Mouse (Mus musculus): ENCODE results near the gene Fam193b. TPM values are rescaled to one million over a fixed set of nuclear protein-coding genes. Genes with fewer than 3 reads are reported as not detected.

The Fam193b gene
- polyA plus RNA-seq (2015; fragmentation: Nextera tagmentation; extraction: Ambion mirVana): 7.5 and 11.0 TPM in 2 replicates

GRCm38 (mm10) chr13:55571027-55571751 lies at the start of gene Fam193b:
Gene Fam193b (minus strand): TSS chr13:55571120.
- Histone ChIP-seq H3K36me3 (replicated peaks) (no peaks in the 10 kb centered on the region), H3K4me3 (replicated peaks) (peak within 1 kb of the TSS; percentile 93), H3K4me2 (peak within 1 kb of the TSS; percentile 92), H3K27me3 (no peaks in the 10 kb centered on the region), H3K27ac (replicated peaks) (peak within 1 kb of the TSS; percentile 91), H3K9ac (peak within 1 kb of the TSS; percentile 94), H3K4me1 (replicated peaks) (peaks cover 25% of the 10 kb centered on the region), H3K9me3 (replicated peaks) (no peaks in the 10 kb centered on the region)
- 2% methylated on average over 47 of the region's 47 CpGs for WGBS (ENCODE audit: insufficient replicate concordance)
- peak; percentile 93 for ATAC-seq (ENCODE audit: insufficient read depth)

- Histone ChIP-seq H3K27ac (replicated peaks) (no peak overlapping the region), H3K4me3 (replicated peaks) (no peak overlapping the region), H3K4me1 (replicated peaks) (peaks cover 24% of the 10 kb centered on the region), H3K27me3 (no peaks in the 10 kb centered on the region), H3K4me2 (no peak overlapping the region), H3K36me3 (replicated peaks) (peaks cover 6% of the 10 kb centered on the region; the same call in 1 of the 2 replicates), H3K9ac (no peak overlapping the region), H3K9me3 (replicated peaks) (no peaks in the 10 kb centered on the region)
- WGBS (ENCODE audit: insufficient replicate concordance): 76% methylated on average over 2 of the region's 2 CpGs
- no peak for ATAC-seq (ENCODE audit: insufficient read depth)
These were observed 49.4 kb upstream of the Fam193b start for GRCm38 (mm10) chr13:55620275-55620674.

- Histone ChIP-seq H3K9ac (no peak overlapping the region), H3K4me2 (no peak overlapping the region), H3K4me3 (replicated peaks) (no peak overlapping the region), H3K27ac (replicated peaks) (no peak overlapping the region), H3K4me1 (replicated peaks) (peaks cover 18% of the 10 kb centered on the region), H3K9me3 (replicated peaks) (no peaks in the 10 kb centered on the region), H3K36me3 (replicated peaks) (no peaks in the 10 kb centered on the region), H3K27me3 (no peaks in the 10 kb centered on the region)
- 63% methylated on average over 4 of the region's 4 CpGs for WGBS (ENCODE audit: insufficient replicate concordance)
- ATAC-seq (ENCODE audit: insufficient read depth): no peak
These were observed 48.4 kb upstream of the Fam193b start for GRCm38 (mm10) chr13:55619328-55619727.

- H3K27me3 ChIP-seq: no peaks in the 10 kb centered on the region
These were observed 42.6 kb upstream of the Fam193b start for GRCm38 (mm10) chr13:55613471-55613870.

GRCm38 (mm10) chr13:55611996-55612395 lies 41.1 kb upstream of the Fam193b start:
- H3K4me1 ChIP-seq (replicated peaks): peaks cover 3% of the 10 kb centered on the region; the same call in 1 of the 2 replicates
- no peak for ATAC-seq (ENCODE audit: insufficient read depth)
- no peak overlapping the region for H3K4me2 ChIP-seq
- H3K27me3 ChIP-seq: no peaks in the 10 kb centered on the region
- H3K9ac ChIP-seq: no peak overlapping the region
- H3K36me3 ChIP-seq (replicated peaks): peaks cover 19% of the 10 kb centered on the region; the same call in 1 of the 2 replicates
- no peak overlapping the region for H3K27ac ChIP-seq (replicated peaks)
- no peak overlapping the region for H3K4me3 ChIP-seq (replicated peaks)
- H3K9me3 ChIP-seq (replicated peaks): no peaks in the 10 kb centered on the region
- WGBS (ENCODE audit: insufficient replicate concordance): 78% methylated on average over 7 of the region's 7 CpGs

More at GRCm38 (mm10) chr13:55613471-55613870, 42.6 kb upstream of the Fam193b start:
- 45% methylated on average over 5 of the region's 5 CpGs for whole genome bisulfite sequencing (ENCODE audit: insufficient replicate concordance)
- Histone ChIP-seq H3K4me2 (no peak overlapping the region), H3K36me3 (replicated peaks) (peaks cover 9% of the 10 kb centered on the region; the same call in 1 of the 2 replicates), H3K4me1 (replicated peaks) (no peaks in the 10 kb centered on the region), H3K4me3 (replicated peaks) (no peak overlapping the region), H3K27ac (replicated peaks) (no peak overlapping the region), H3K9me3 (replicated peaks) (no peaks in the 10 kb centered on the region), H3K9ac (no peak overlapping the region)
- ATAC-seq (ENCODE audit: insufficient read depth): no peak

GRCm38 (mm10) chr13:55607624-55608006 lies 36.7 kb upstream of the Fam193b start:
- H3K4me2 ChIP-seq: no peak overlapping the region
- H3K9ac ChIP-seq: no peak overlapping the region
- H3K27ac ChIP-seq (replicated peaks): no peak overlapping the region
- H3K4me3 ChIP-seq (replicated peaks): no peak overlapping the region
- no peaks in the 10 kb centered on the region for H3K27me3 ChIP-seq
- WGBS (ENCODE audit: insufficient replicate concordance): 83% methylated on average over 2 of the region's 2 CpGs
- peaks cover 3% of the 10 kb centered on the region; the same call in 1 of the 2 replicates for H3K4me1 ChIP-seq (replicated peaks)
- peaks cover 26% of the 10 kb centered on the region; the same call in 1 of the 2 replicates for H3K36me3 ChIP-seq (replicated peaks)
- no peaks in the 10 kb centered on the region for H3K9me3 ChIP-seq (replicated peaks)
- ATAC-seq (ENCODE audit: insufficient read depth): no peak

GRCm38 (mm10) chr13:55606899-55607623 lies 36.1 kb upstream of the Fam193b start:
- H3K4me1 ChIP-seq (replicated peaks): peaks cover 3% of the 10 kb centered on the region; the same call in 1 of the 2 replicates
- ATAC-seq (ENCODE audit: insufficient read depth): no peak

GRCm38 (mm10) chr13:55604606-55605005 lies 33.7 kb upstream of the Fam193b start:
- H3K9me3 ChIP-seq (replicated peaks): no peaks in the 10 kb centered on the region
- peaks cover 25% of the 10 kb centered on the region; the same call in 1 of the 2 replicates for H3K36me3 ChIP-seq (replicated peaks)

More at GRCm38 (mm10) chr13:55606899-55607623, 36.1 kb upstream of the Fam193b start:
- Histone ChIP-seq H3K4me3 (replicated peaks) (no peak overlapping the region), H3K27me3 (no peaks in the 10 kb centered on the region), H3K9ac (no peak overlapping the region), H3K9me3 (replicated peaks) (no peaks in the 10 kb centered on the region), H3K36me3 (replicated peaks) (peaks cover 26% of the 10 kb centered on the region; the same call in 1 of the 2 replicates), H3K4me2 (no peak overlapping the region), H3K27ac (replicated peaks) (no peak overlapping the region)
- WGBS (ENCODE audit: insufficient replicate concordance): 54% methylated on average over 10 of the region's 10 CpGs

GRCm38 (mm10) chr13:55601611-55602010 lies 30.7 kb upstream of the Fam193b start:
- Histone ChIP-seq H3K27me3 (no peaks in the 10 kb centered on the region), H3K27ac (replicated peaks) (no peak overlapping the region), H3K9ac (no peak overlapping the region), H3K4me3 (replicated peaks) (no peak overlapping the region), H3K4me1 (replicated peaks) (peaks cover 24% of the 10 kb centered on the region), H3K36me3 (replicated peaks) (peaks cover 19% of the 10 kb centered on the region), H3K4me2 (peak overlapping the region; percentile 91), H3K9me3 (replicated peaks) (no peaks in the 10 kb centered on the region)
- no peak for ATAC-seq (ENCODE audit: insufficient read depth)
- WGBS (ENCODE audit: insufficient replicate concordance): 1% methylated on average over 3 of the region's 3 CpGs

More at GRCm38 (mm10) chr13:55604606-55605005, 33.7 kb upstream of the Fam193b start:
- H3K4me1 ChIP-seq (replicated peaks): peaks cover 21% of the 10 kb centered on the region
- H3K4me2 ChIP-seq: no peak overlapping the region
- no peak for ATAC-seq (ENCODE audit: insufficient read depth)
- H3K27me3 ChIP-seq: no peaks in the 10 kb centered on the region
- no peak overlapping the region for H3K27ac ChIP-seq (replicated peaks)
- no peak overlapping the region for H3K4me3 ChIP-seq (replicated peaks)
- no peak overlapping the region for H3K9ac ChIP-seq
- 76% methylated on average over 3 of the region's 3 CpGs for WGBS (ENCODE audit: insufficient replicate concordance)

GRCm38 (mm10) chr13:55600657-55601056 lies 29.7 kb upstream of the Fam193b start:
- H3K9me3 ChIP-seq (replicated peaks): no peaks in the 10 kb centered on the region
- H3K4me3 ChIP-seq (replicated peaks): peak overlapping the region; percentile 70
- H3K4me1 ChIP-seq (replicated peaks): peaks cover 24% of the 10 kb centered on the region
- no peaks in the 10 kb centered on the region for H3K27me3 ChIP-seq
- H3K4me2 ChIP-seq: peak overlapping the region; percentile 91
- 3% methylated on average over 9 of the region's 9 CpGs for WGBS (ENCODE audit: insufficient replicate concordance)
- no peak for ATAC-seq (ENCODE audit: insufficient read depth)
- no peak overlapping the region; the same call in 1 of the 2 replicates for H3K27ac ChIP-seq (replicated peaks)
- peaks cover 29% of the 10 kb centered on the region for H3K36me3 ChIP-seq (replicated peaks)
- H3K9ac ChIP-seq: peak overlapping the region; percentile 73

Data from liver, embryonic 15.5 days (tissue).